ENCODE assay signal across 24 mouse cellular contexts in the genomic region with DNA sequence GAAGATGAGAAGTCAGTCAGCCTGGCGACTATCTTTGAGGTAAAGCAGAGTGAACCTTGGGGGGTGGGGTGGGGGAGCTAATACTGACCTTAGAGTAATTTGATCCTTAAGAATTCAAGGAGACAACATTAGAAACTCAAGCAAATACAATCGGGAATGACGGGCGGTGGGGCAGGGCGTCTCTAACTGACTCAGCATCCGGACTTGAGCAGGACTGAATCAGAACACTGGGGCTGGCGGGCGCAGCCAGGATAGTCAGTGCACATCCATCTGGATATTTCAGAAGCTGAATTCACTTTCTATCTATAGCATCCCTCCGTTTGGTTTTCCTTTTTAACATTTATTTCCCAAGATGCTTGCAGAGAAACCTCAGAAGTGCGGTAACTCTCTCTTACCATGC. TPM values are rescaled to one million over a fixed set of nuclear protein-coding genes. Genes with fewer than 3 reads are reported as not detected.
DNase-seq lines count a peak whose midpoint lies in the region; ATAC-seq and TF ChIP-seq lines count a peak whose summit lies in the region.
"Had no signal": no experiment of that assay in that cellular context is flagged by ENCODE, and none has a peak within 500 bp of the region (broad histone marks: within the 10 kb centered on the region; RNA-seq: fewer than 3 reads in every experiment).

No protein-coding gene starts in this region.

- no peaks in the 10 kb centered on the region for H3K4me1 ChIP-seq in kidney, adult 2 months (ENCODE audit: control insufficient read depth, insufficient read depth, low read length)
- no peaks in the 10 kb centered on the region for H3K4me1 ChIP-seq in forebrain, embryonic 13.5 days
- H3K4me1 ChIP-seq: embryonic facial prominence, embryonic 15.5 days; heart, embryonic 13.5 days; hindbrain, embryonic 13.5 days; limb, embryonic 12.5 days; liver, embryonic 13.5 days; midbrain, embryonic 10.5 days had no signal

- DNase-seq in left cerebral cortex, adult 2 months (ENCODE audit: extremely low spot score in 1 of 2, low spot score in 2 of 2): peak in 1 of 2 experiments; percentile 37
- no peak for DNase-seq in left cerebral cortex, adult 11 months (ENCODE audit: low spot score)
- peak; percentile 58 for DNase-seq in right cerebral cortex, adult 18-20 months
- no peak for DNase-seq in kidney, adult 2 months
- DNase-seq in ovary, adult 18-20 months (ENCODE audit: low spot score): no peak
- DNase-seq: adrenal gland, postnatal 25 days; cerebellum, adult 11-12 months; cerebellum, postnatal 36 days; gastrocnemius, postnatal 14 days; heart, adult 18-20 months; kidney, adult 9 months; kidney, postnatal 4 days; liver, embryonic 13.5 days; lung, embryonic 14.5 days; lung, postnatal 4 days; thymus, postnatal 25 days had no signal

- H3K36me3 ChIP-seq in kidney, adult 2 months (ENCODE audit: control insufficient read depth, insufficient read depth, low read length): no peaks in the 10 kb centered on the region
- no peaks in the 10 kb centered on the region for H3K36me3 ChIP-seq in forebrain, embryonic 13.5 days (ENCODE audit: poor library complexity, severe bottlenecking)
- H3K36me3 ChIP-seq: embryonic facial prominence, embryonic 15.5 days; heart, embryonic 13.5 days; hindbrain, embryonic 13.5 days; limb, embryonic 12.5 days; liver, embryonic 13.5 days; midbrain, embryonic 10.5 days had no signal

- H3K4me3 ChIP-seq in left cerebral cortex, adult 2 months: no peak overlapping the region
- no peak overlapping the region for H3K4me3 ChIP-seq in kidney, adult 2 months (ENCODE audit: insufficient read depth, low read depth, low read length)
- H3K4me3 ChIP-seq in forebrain, embryonic 13.5 days: no peak overlapping the region
- H3K4me3 ChIP-seq: embryonic facial prominence, embryonic 15.5 days; heart, embryonic 13.5 days; hindbrain, embryonic 13.5 days; limb, embryonic 12.5 days; liver, embryonic 13.5 days; midbrain, embryonic 10.5 days had no signal

- TF ChIP-seq POLR2A in kidney, adult 2 months (IDR thresholded peaks at IDR 0.05; ENCODE audit: low read depth, low read length): no peak

- no peak overlapping the region for H3K9ac ChIP-seq in forebrain, embryonic 13.5 days
- H3K9ac ChIP-seq: embryonic facial prominence, embryonic 15.5 days; heart, embryonic 13.5 days; hindbrain, embryonic 13.5 days; limb, embryonic 12.5 days; liver, embryonic 13.5 days; lung, embryonic 14.5 days had no signal

- H3K27ac ChIP-seq in left cerebral cortex, adult 2 months: peak overlapping the region; percentile 32; the same call in 1 of the 2 replicates
- no peak overlapping the region for H3K27ac ChIP-seq in kidney, adult 2 months (ENCODE audit: insufficient read depth, low read depth, low read length)
- no peak overlapping the region for H3K27ac ChIP-seq in forebrain, embryonic 13.5 days
- H3K27ac ChIP-seq: embryonic facial prominence, embryonic 15.5 days; heart, embryonic 13.5 days; hindbrain, embryonic 13.5 days; limb, embryonic 12.5 days; liver, embryonic 13.5 days; midbrain, embryonic 10.5 days had no signal

- no peaks in the 10 kb centered on the region for H3K27me3 ChIP-seq in kidney, adult 2 months (replicated peaks; ENCODE audit: control insufficient read depth, insufficient read depth, low read length)
- no peaks in the 10 kb centered on the region for H3K27me3 ChIP-seq in forebrain, embryonic 13.5 days
- H3K27me3 ChIP-seq: embryonic facial prominence, embryonic 15.5 days; heart, embryonic 13.5 days; hindbrain, embryonic 13.5 days; limb, embryonic 12.5 days; liver, embryonic 13.5 days; Patski had no signal

- ATAC-seq in frontal cortex, adult (ENCODE audit: low TSS enrichment): peak; percentile 95
- ATAC-seq in forebrain, embryonic 13.5 days: no peak
- ATAC-seq: Patski had no signal

- no peak overlapping the region for H3K4me2 ChIP-seq in forebrain, embryonic 13.5 days
- H3K4me2 ChIP-seq: embryonic facial prominence, embryonic 15.5 days; heart, embryonic 13.5 days; hindbrain, embryonic 13.5 days; limb, embryonic 12.5 days; liver, embryonic 13.5 days; lung, embryonic 14.5 days had no signal

- WGBS in kidney, adult 2 months: 59% methylated on average over 10 of the region's 10 CpGs
- WGBS in forebrain, embryonic 13.5 days: 89% methylated on average over 10 of the region's 10 CpGs

- intact Hi-C loops in left cerebral cortex, adult 2 months (cut with DNase I): no loop called here

- H3K9me3 ChIP-seq in forebrain, embryonic 13.5 days (replicated peaks): no peaks in the 10 kb centered on the region
- H3K9me3 ChIP-seq: embryonic facial prominence, embryonic 15.5 days; heart, embryonic 13.5 days; hindbrain, embryonic 13.5 days; limb, embryonic 12.5 days; liver, embryonic 13.5 days; midbrain, embryonic 10.5 days had no signal

- TF ChIP-seq CTCF in left cerebral cortex, adult 2 months (IDR thresholded peaks at IDR 0.05): no peak
- TF ChIP-seq CTCF in kidney, adult 2 months (conservative IDR thresholded peaks at IDR 0.05; ENCODE audit: insufficient read depth, insufficient read length, low read depth, low read length): no peak

RNA-seq across cellular contexts. Expression of gene Fam81a, which starts 17.7 kb away (rescaled TPM):
- total RNA-seq in left cerebral cortex, adult 2 months (2021): 100 to 1,000 TPM; 190 to 198 TPM
- 11.1 and 12.4 TPM in 2 replicates for polyA plus RNA-seq in kidney, adult 2 months (2012; rRNA removed)
- 5.1 and 8.0 TPM in 2 replicates for polyA plus RNA-seq in forebrain, embryonic 13.5 days (2015; fragmentation: Nextera tagmentation; extraction: Ambion mirVana)

RNA-seq across cellular contexts. Expression of gene Myo1e, which starts 47.1 kb away (rescaled TPM):
- total RNA-seq in left cerebral cortex, adult 2 months (2021): 10 to 100 TPM; 14.1 to 14.7 TPM
- polyA plus RNA-seq in kidney, adult 2 months (2012; rRNA removed): 13.1 and 14.5 TPM in 2 replicates
- polyA plus RNA-seq in forebrain, embryonic 13.5 days (2015; fragmentation: Nextera tagmentation; extraction: Ambion mirVana): 5.1 and 6.9 TPM in 2 replicates
